Mouse (Mus musculus) C2C12 (cell line): Measurements from ENCODE around the gene Myrf.

Source experiments
- CTCF ChIP-seq: IDR thresholded peaks from one replicate; pipeline ENCODE4 v1.5.1; 2011; ENCODE audit not compliant: control insufficient read depth, insufficient read depth, insufficient read length
- MAX ChIP-seq: IDR thresholded peaks from one replicate; pipeline ENCODE4 v1.6.1; 2011; ENCODE audit warnings: mild to moderate bottlenecking, control low read depth
- MYOG ChIP-seq: IDR thresholded peaks from one replicate; pipeline ENCODE4 v1.6.1; 2011; ENCODE audit not compliant: control insufficient read depth, insufficient read length; ENCODE audit errors: extremely low read depth
- USF1 ChIP-seq: IDR thresholded peaks from one replicate; pipeline ENCODE4 v1.6.1; 2011; ENCODE audit warnings: low read depth, mild to moderate bottlenecking, control low read depth, moderate library complexity

GRCm38 (mm10) chr19:10277759-10278158 lies 37.2 kb upstream of the Myrf start:
- no peak for TF ChIP-seq USF1
- no peak for TF ChIP-seq CTCF
- no peak for TF ChIP-seq MAX
- TF ChIP-seq MYOG: no peak
